Mouse (Mus musculus) embryo, embryonic 10.5 days (tissue): Measurements from ENCODE around the gene Gps2.
"Not testable (repeated sequence)": the region's sequence is repeated elsewhere in the genome, so short reads cannot be mapped to it uniquely, and the experiment has no call there.

Experiments used
- DNase-seq: peaks from one replicate; pipeline ENCODE4 v3.0.0-alpha.2; 2015; ENCODE audit warnings: low spot score

Gps2 gene

GRCm38 (mm10) chr11:69916652-69917378 lies 3.1 kb downstream of the Gps2 start:
- DNase-seq: not testable (repeated sequence)

- no peak for DNase-seq
These were observed 3.8 kb downstream of the Gps2 start for GRCm38 (mm10) chr11:69917379-69917948.

- no peak for DNase-seq
These were observed 4.4 kb downstream of the Gps2 start for GRCm38 (mm10) chr11:69918118-69918517.

- DNase-seq: no peak
These were observed 5.4 kb downstream of the Gps2 start for GRCm38 (mm10) chr11:69919053-69919452.

- peak; percentile 81 for DNase-seq
These were observed 6.1 kb downstream of the Gps2 start for GRCm38 (mm10) chr11:69919661-69920265.

- DNase-seq: peak; percentile 62
These were observed 6.8 kb downstream of the Gps2 start for GRCm38 (mm10) chr11:69920266-69921031.

- peak; percentile 100 for DNase-seq
These were observed 7.7 kb downstream of the Gps2 start, which contains the start of gene Eif5a for GRCm38 (mm10) chr11:69921114-69922011. Gene Eif5a, minus strand, starts transcription at chr11:69921958.

GRCm38 (mm10) chr11:69922012-69922756 lies 8.5 kb downstream of the Gps2 start:
- DNase-seq: peak; percentile 52

- no peak for DNase-seq
These were observed 9.1 kb downstream of the Gps2 start for GRCm38 (mm10) chr11:69922796-69923195.

GRCm38 (mm10) chr11:69927501-69927900 lies 13.8 kb downstream of the Gps2 start:
- DNase-seq: no peak

- DNase-seq: no peak
These were observed 16.0 kb downstream of the Gps2 start for GRCm38 (mm10) chr11:69929712-69930111.

GRCm38 (mm10) chr11:69930176-69930575 lies 16.5 kb downstream of the Gps2 start:
- not testable (repeated sequence) for DNase-seq

GRCm38 (mm10) chr11:69930967-69931537 lies 17.4 kb downstream of the Gps2 start:
- no peak for DNase-seq

GRCm38 (mm10) chr11:69931769-69932168 lies 18.1 kb downstream of the Gps2 start:
- no peak for DNase-seq

GRCm38 (mm10) chr11:69932254-69932653 lies 18.6 kb downstream of the Gps2 start:
- DNase-seq: no peak

GRCm38 (mm10) chr11:69933066-69933465 lies 19.4 kb downstream of the Gps2 start:
- no peak for DNase-seq

GRCm38 (mm10) chr11:69934169-69934568 lies 20.5 kb downstream of the Gps2 start:
- peak; percentile 96 for DNase-seq

GRCm38 (mm10) chr11:69934681-69935080 lies 21.0 kb downstream of the Gps2 start:
- no peak for DNase-seq

GRCm38 (mm10) chr11:69935137-69935879 lies 21.6 kb downstream of the Gps2 start, which contains the start of gene Ybx2:
Gene Ybx2, plus strand, starts transcription at chr11:69935796.
- peak; percentile 94 for DNase-seq
